Mouse (Mus musculus) gastrocnemius, adult 2 months (tissue): Measurements from ENCODE around the gene D6Wsu163e. TPM values are rescaled to one million over a fixed set of nuclear protein-coding genes. Genes with fewer than 3 reads are reported as not detected.

Source experiments
- DNase-seq: peaks from one replicate; pipeline ENCODE4 v3.0.0; 2022
- H3K27ac ChIP-seq: fragments of 200-600 bp; 2 replicates; pipeline ENCODE4 v1.8.1; 2022; ENCODE audit warnings: mild to moderate bottlenecking
- H3K4me3 ChIP-seq: fragments of 200-600 bp; 2 replicates; pipeline ENCODE4 v1.8.1; 2022; ENCODE audit warnings: mild to moderate bottlenecking, moderate library complexity
- CTCF ChIP-seq: fragments of 200-600 bp; IDR thresholded peaks from 2 replicates; pipeline ENCODE4 v1.8.1; 2022; ENCODE audit warnings: antibody characterized with exemption, mild to moderate bottlenecking, moderate library complexity
- intact Hi-C: fragments of 180-260 bp; cut with DNase I; formaldehyde crosslinking; loops from one replicate; pipeline ENCODE4 v1.15.1; 2025
- total RNA-seq, 2 experiments: library from RNA; stranded (reverse); gene quantifications; 2 replicates each; pipeline ENCODE4 v1.2.3; 2021

D6Wsu163e gene
- total RNA-seq, 2 experiments from 2014 or later: 5.0 to 8.6 TPM

DNA sequence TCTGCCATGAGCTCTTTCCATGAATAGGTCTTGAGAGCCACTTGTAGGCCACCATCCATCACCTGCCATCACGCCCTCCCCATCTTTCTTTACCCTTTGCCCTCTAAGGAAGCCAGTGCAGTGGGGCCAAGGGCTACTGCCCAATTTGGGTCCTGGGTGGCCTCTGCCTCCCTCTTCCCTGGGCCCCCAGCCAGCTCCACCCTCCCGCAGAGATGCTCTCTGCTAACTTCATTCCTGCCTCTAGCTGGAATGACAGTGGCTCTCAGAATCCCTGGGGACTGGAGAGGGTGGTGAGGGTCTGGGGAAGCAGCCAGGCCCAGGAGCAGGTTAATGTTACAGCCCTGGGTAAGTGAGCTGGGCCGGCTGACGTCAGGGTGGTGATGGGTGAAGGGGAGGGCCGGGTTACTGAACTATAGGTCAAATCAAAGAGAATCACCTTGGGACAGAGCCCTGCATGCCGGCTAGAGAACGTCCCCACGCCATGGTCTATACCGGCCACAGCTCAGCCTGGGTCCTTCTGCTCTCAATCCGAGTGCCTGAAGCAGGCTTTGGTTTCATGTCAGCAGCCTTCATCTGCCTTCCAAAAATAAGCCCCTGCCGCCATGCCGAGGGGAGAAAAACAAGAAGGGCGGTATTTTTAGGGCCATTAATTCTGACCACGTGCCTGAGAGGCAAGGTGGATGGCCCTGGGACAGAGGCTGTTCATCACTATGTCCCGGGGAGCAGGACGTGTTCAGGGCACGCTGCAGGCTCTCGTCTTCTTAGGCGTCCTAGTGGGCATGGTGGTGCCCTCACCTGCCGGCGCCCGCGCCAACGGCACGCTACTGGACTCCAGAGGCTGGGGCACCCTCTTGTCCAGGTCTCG, 75.4 kb downstream of the D6Wsu163e start, which contains the start of gene Fgf6:
Gene Fgf6 (plus strand): TSS at position 681 of the 865 bp plus-strand sequence.
- peak within 1 kb of the TSS; percentile 67 for H3K4me3 ChIP-seq
- intact Hi-C loops: loop anchor here (5.0 kb wide), 1 partner anchor 53 kb away; no protein-coding TSS in a partner anchor
- peak within 1 kb of the TSS; percentile 94 for H3K27ac ChIP-seq
- DNase-seq: peak; percentile 84
- TF ChIP-seq CTCF: peak; percentile 22; the same call in 1 of the 2 replicates

DNA sequence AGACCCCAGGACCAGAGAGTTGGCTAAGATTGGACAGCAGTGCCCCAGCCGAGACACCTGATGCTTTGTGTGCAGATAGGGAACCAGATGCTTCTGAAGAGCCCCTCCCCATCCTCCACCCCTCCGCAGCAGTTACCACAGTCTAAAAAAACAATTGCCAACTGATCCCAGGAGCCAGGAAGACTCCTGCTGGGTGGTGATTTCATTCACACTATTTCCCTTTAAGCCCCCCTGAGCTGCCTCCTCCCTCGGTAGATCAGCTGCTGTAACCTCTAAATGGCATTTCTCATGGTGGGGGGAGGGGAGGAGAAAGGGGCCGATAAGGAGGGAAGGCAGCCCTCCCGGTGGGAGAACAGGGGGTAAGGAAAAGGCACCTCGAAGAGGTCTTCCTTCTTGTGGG, 79.5 kb downstream of the D6Wsu163e start:
- Histone ChIP-seq H3K27ac (peak overlapping the region; percentile 28; the same call in 1 of the 2 replicates), H3K4me3 (peak overlapping the region; percentile 6; the same call in 1 of the 2 replicates)
- no peak for TF ChIP-seq CTCF
- intact Hi-C loops: loop anchor here (5.0 kb wide), 1 partner anchor 57 kb away; no protein-coding TSS in a partner anchor
- DNase-seq: no peak

DNA sequence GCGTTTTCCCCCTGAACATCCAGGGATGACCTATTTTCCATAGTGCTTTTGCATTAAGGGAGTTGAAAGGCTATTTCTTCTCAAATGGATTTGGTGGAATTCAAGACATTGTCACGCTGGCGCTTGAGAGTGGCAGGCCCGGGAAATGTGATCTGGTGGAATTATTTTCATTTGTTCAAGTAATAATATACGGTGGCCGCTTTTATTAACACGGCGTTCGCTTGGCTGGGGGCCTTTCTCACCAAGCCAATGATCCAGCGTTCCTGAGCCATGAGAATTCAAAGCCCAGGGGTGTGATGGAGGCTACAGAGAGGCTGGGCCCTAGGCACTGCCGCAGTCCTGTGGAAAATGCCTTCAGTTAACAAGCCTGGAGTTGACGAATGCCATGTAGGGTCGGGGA, 80.7 kb downstream of the D6Wsu163e start:
- H3K4me3 ChIP-seq: no peak overlapping the region
- no peak for TF ChIP-seq CTCF
- DNase-seq: no peak
- peak overlapping the region; percentile 12; the same call in 1 of the 2 replicates for H3K27ac ChIP-seq
- intact Hi-C loops: no loop called here

DNA sequence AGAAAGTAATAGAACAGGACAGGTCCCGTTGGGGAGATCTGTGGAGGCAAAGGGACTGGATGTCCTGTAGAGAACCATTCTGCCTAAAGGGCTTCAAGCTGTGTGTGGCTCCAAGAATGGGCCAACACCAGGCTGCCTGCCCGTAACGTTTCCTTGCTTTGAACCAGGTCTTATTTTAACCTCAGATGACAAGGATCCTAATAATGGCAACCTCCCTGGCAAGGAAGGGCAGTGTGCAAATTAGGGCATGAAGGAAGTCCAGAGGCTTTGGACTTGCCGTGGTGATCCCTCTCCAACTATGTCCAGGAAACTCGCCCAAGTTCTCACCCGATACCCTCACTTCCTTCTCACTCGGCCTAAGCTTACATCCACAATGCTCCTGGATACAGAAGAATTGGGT, 85.1 kb downstream of the D6Wsu163e start:
- DNase-seq: peak; percentile 88
- peak overlapping the region; percentile 85 for H3K27ac ChIP-seq

More for the DNA sequence above, 85.1 kb downstream of the D6Wsu163e start:
- no peak for TF ChIP-seq CTCF
- intact Hi-C loops: loop anchor here (5.0 kb wide), 1 partner anchor 82 kb away; the partner anchor contains the start of gene Tigar
- no peak overlapping the region for H3K4me3 ChIP-seq

Other genes starting within 250 kb of the D6Wsu163e start
- under 1 TPM; 0.15 to 0.28 TPM for gene Kcna6, start 199.3 kb upstream of the D6Wsu163e start, total RNA-seq
- 100 to 1,000 TPM; 283 to 396 TPM for gene Ndufa9, start 90.8 kb upstream of the D6Wsu163e start, total RNA-seq
- gene Akap3, start 86.9 kb upstream of the D6Wsu163e start, total RNA-seq: not detected
- gene Dyrk4, start 18.1 kb upstream of the D6Wsu163e start, total RNA-seq: not detected
- gene Rad51ap1, start 375 bp upstream of the D6Wsu163e start, total RNA-seq: under 1 TPM in 1 of 2 experiments, not detected in 1; 0.47 TPM
- gene Fgf6, start 75.6 kb downstream of the D6Wsu163e start, total RNA-seq: 1 to 10 TPM; 2.3 to 3.5 TPM
- not detected for gene Fgf23, start 132.9 kb downstream of the D6Wsu163e start, total RNA-seq
- 100 to 1,000 TPM in 1 of 2 experiments, 10 to 100 TPM in 1; 76.6 to 103 TPM for gene Tigar, start 169.6 kb downstream of the D6Wsu163e start, total RNA-seq
- gene Ccnd2, start 212.2 kb downstream of the D6Wsu163e start, total RNA-seq: 10 to 100 TPM in 1 of 2 experiments, 1 to 10 TPM in 1; 6.9 to 16.6 TPM